Mouse (Mus musculus) heart, postnatal 0 days (tissue): Measurements from ENCODE around the gene Adra2c.

ENCODE experiments used
- CTCF ChIP-seq: IDR thresholded peaks from 2 replicates; pipeline ENCODE4 v1.5.1; 2016; ENCODE audit warnings: antibody characterized with exemption, control low read depth, low read depth
- EP300 ChIP-seq: IDR thresholded peaks from 2 replicates; pipeline ENCODE4 v1.6.1; 2016; ENCODE audit warnings: antibody characterized with exemption, low read depth

DNA sequence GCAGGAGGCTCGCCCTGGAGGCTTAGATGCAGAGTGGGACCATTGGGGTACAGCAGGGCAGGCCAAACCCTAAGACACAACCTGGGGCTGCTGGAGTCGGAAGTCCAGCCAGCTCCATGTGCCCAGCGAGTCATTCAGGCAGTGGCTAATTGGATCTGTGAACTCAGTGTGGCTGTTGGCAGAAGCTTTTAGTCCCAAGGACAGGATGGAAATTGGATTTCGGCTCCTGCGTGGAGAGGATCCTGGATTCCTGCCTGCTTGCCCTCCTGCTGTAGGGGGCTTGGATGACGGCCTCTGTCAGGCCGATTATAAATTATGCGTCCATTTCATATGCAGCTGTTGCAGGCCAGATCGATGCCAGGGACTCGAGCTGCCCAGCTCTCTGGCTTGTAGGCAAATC is 27.2 kb downstream of the Adra2c start:
- TF ChIP-seq EP300 (no peak), CTCF (no peak)
